Comparison of ENCODE assay signal across 9 mouse cellular contexts in genomic region chr5:24320467-24320813, GRCm38 (mm10). TPM values are rescaled to one million over a fixed set of nuclear protein-coding genes. Genes with fewer than 3 reads are reported as not detected.
DNase-seq lines count a peak whose midpoint lies in the region; ATAC-seq and TF ChIP-seq lines count a peak whose summit lies in the region.
"Had no signal": no experiment of that assay in that cellular context is flagged by ENCODE, and none has a peak within 500 bp of the region (broad histone marks: within the 10 kb centered on the region; RNA-seq: fewer than 3 reads in every experiment).

No protein-coding gene starts in this region.

- TF ChIP-seq CTCF in gastrocnemius, adult 2 months (IDR thresholded peaks at IDR 0.05) = no peak

- H3K9ac ChIP-seq in kidney, embryonic 14.5 days (ENCODE audit: low read depth, low read length) = peak overlapping the region; percentile 18; the same call in 1 of the 2 replicates
- H3K9ac ChIP-seq in liver, embryonic 16.5 days (ENCODE audit: low read depth, low read length) = no peak overlapping the region
- H3K9ac ChIP-seq: liver, embryonic 14.5 days had no signal

- DNase-seq in kidney, adult 11 months = no peak
- DNase-seq in Muller cell, postnatal 12 days (ENCODE audit: inconsistent ontology term) = peak; percentile 62
- DNase-seq in gonadal fat pad, adult 2 months (ENCODE audit: low read depth) = peak; percentile 10
- no peak for DNase-seq in gastrocnemius, adult 2 months
- no peak for DNase-seq in thymus, postnatal 25 days

- no peaks in the 10 kb centered on the region for H3K9me3 ChIP-seq in kidney, embryonic 14.5 days (ENCODE audit: control insufficient read depth, low read length)
- H3K9me3 ChIP-seq in liver, embryonic 16.5 days (replicated peaks; ENCODE audit: control insufficient read depth, low read length) = no peaks in the 10 kb centered on the region

- H3K4me2 ChIP-seq in kidney, embryonic 14.5 days (replicated peaks; ENCODE audit: low read depth, low read length) = peak overlapping the region; percentile 21; the same call in 1 of the 2 replicates
- peak overlapping the region; percentile 10 for H3K4me2 ChIP-seq in liver, embryonic 16.5 days (ENCODE audit: low read depth, low read length)

- WGBS in kidney, embryonic 14.5 days = 37% methylated on average over 6 of the region's 6 CpGs
- 33% methylated on average over 6 of the region's 6 CpGs for WGBS in liver, embryonic 16.5 days (ENCODE audit: insufficient replicate concordance)

- intact Hi-C loops in gastrocnemius, adult 2 months (cut with DNase I) = no loop called here

- H3K27me3 ChIP-seq in kidney, embryonic 14.5 days (ENCODE audit: control insufficient read depth, insufficient read depth, low read length) = no peaks in the 10 kb centered on the region
- H3K27me3 ChIP-seq in liver, embryonic 16.5 days (ENCODE audit: control insufficient read depth, insufficient read depth, low read depth, low read length) = no peaks in the 10 kb centered on the region; the same call in 1 of the 2 replicates

- peaks cover 23% of the 10 kb centered on the region for H3K4me1 ChIP-seq in kidney, embryonic 14.5 days (ENCODE audit: control insufficient read depth, insufficient read depth, low read length)
- no peaks in the 10 kb centered on the region for H3K4me1 ChIP-seq in liver, embryonic 16.5 days (ENCODE audit: control insufficient read depth, low read depth, low read length)

- no peak overlapping the region for H3K4me3 ChIP-seq in kidney, embryonic 14.5 days (ENCODE audit: low read length)
- H3K4me3 ChIP-seq in liver, embryonic 16.5 days (ENCODE audit: low read depth, low read length) = no peak overlapping the region
- no peak overlapping the region for H3K4me3 ChIP-seq in gastrocnemius, adult 2 months

- peaks cover 11% of the 10 kb centered on the region; the same call in 1 of the 2 replicates for H3K36me3 ChIP-seq in kidney, embryonic 14.5 days (ENCODE audit: control insufficient read depth, insufficient read depth, low read length)
- H3K36me3 ChIP-seq in liver, embryonic 16.5 days (ENCODE audit: control insufficient read depth, insufficient read depth) = no peaks in the 10 kb centered on the region

- H3K27ac ChIP-seq in kidney, embryonic 14.5 days (ENCODE audit: low read depth, low read length) = peak overlapping the region; percentile 42; the same call in 1 of the 2 replicates
- H3K27ac ChIP-seq in liver, embryonic 16.5 days (ENCODE audit: low read length) = no peak overlapping the region
- H3K27ac ChIP-seq in gastrocnemius, adult 2 months = no peak overlapping the region
- H3K27ac ChIP-seq: liver, embryonic 14.5 days had no signal

- no peak for ATAC-seq in kidney, embryonic 14.5 days (ENCODE audit: low FRiP score, low TSS enrichment)
- ATAC-seq in liver, embryonic 16.5 days (ENCODE audit: low read depth) = no peak
- no peak for ATAC-seq in megakaryocyte, adult 5-6 weeks (ENCODE audit: poor library complexity, severe bottlenecking)

RNA-seq across cellular contexts. Expression of gene Kcnh2, which starts 31.0 kb away (rescaled TPM):
- 4.6 and 5.7 TPM in 2 replicates for polyA plus RNA-seq in kidney, embryonic 14.5 days (2014; fragmentation: Nextera tagmentation; extraction: Ambion mirVana)
- 38.9 and 50.7 TPM in 2 replicates for polyA plus RNA-seq in gonadal fat pad, adult 2 months (2012; rRNA removed)
- 0.20 and 0.27 TPM in 2 replicates for polyA plus RNA-seq in liver, embryonic 16.5 days (2015; fragmentation: Nextera tagmentation; extraction: Ambion mirVana)
- total RNA-seq in gastrocnemius, adult 2 months (2021) = 1 to 10 TPM; 1.4 to 2.2 TPM
- not detected in 2 replicates for total RNA-seq in megakaryocyte, adult 5-6 weeks (2015)
- not detected in 2 replicates for total RNA-seq in megakaryocyte, adult 5-6 weeks (2017)

RNA-seq across cellular contexts. Expression of gene Nos3, which starts 44.2 kb away (rescaled TPM):
- 6.3 and 12.0 TPM in 2 replicates for polyA plus RNA-seq in kidney, embryonic 14.5 days (2014; fragmentation: Nextera tagmentation; extraction: Ambion mirVana)
- 22.8 and 32.3 TPM in 2 replicates for polyA plus RNA-seq in gonadal fat pad, adult 2 months (2012; rRNA removed)
- 2.0 and 2.2 TPM in 2 replicates for polyA plus RNA-seq in liver, embryonic 16.5 days (2015; fragmentation: Nextera tagmentation; extraction: Ambion mirVana)
- 1 to 10 TPM; 5.0 to 7.1 TPM for total RNA-seq in gastrocnemius, adult 2 months (2021)
- total RNA-seq in megakaryocyte, adult 5-6 weeks (2015) = 0.05 and 0.25 TPM in 2 replicates
- 0.16 and 0.29 TPM in 2 replicates for total RNA-seq in megakaryocyte, adult 5-6 weeks (2017)

Comparison
In these comparisons a context has a peak if more than half of its experiments do, and no peak if none do; other contexts are left out.
1. DNase-seq: peak in Muller cell, postnatal 12 days (single experiment) and gonadal fat pad, adult 2 months (single experiment); none in kidney, adult 11 months (single experiment), gastrocnemius, adult 2 months (single experiment) and thymus, postnatal 25 days (single experiment).